8 mouse cellular contexts compared by ENCODE assay signal in genomic region chr11:62629352-62630224, GRCm38 (mm10). TPM values are rescaled to one million over a fixed set of nuclear protein-coding genes. Genes with fewer than 3 reads are reported as not detected.
A peak's percentile ranks its signal among the peaks of the same experiment; 100 is the strongest.
DNase-seq lines count a peak whose midpoint lies in the region; ATAC-seq and TF ChIP-seq lines count a peak whose summit lies in the region.

No protein-coding gene starts in this region.

- H3K9me3 ChIP-seq in forebrain, embryonic 13.5 days (replicated peaks): no peaks in the 10 kb centered on the region
- no peaks in the 10 kb centered on the region for H3K9me3 ChIP-seq in midbrain, postnatal 0 days (ENCODE audit: low read length)

- peak overlapping the region; percentile 51 for H3K4me2 ChIP-seq in forebrain, embryonic 13.5 days
- H3K4me2 ChIP-seq in midbrain, postnatal 0 days (ENCODE audit: low read depth, low read length, poor library complexity, severe bottlenecking): peak overlapping the region; percentile 39; the same call in 1 of the 2 replicates

- no peak overlapping the region for H3K4me3 ChIP-seq in thymus, adult 2 months (ENCODE audit: control insufficient read depth, insufficient read depth, low read length)
- no peak overlapping the region for H3K4me3 ChIP-seq in forebrain, embryonic 13.5 days
- no peak overlapping the region for H3K4me3 ChIP-seq in midbrain, postnatal 0 days (ENCODE audit: low read depth, low read length)

- TF ChIP-seq CTCF in thymus, adult 2 months (IDR thresholded peaks at IDR 0.05; ENCODE audit: borderline replicate concordance, control insufficient read depth, extremely low read depth, insufficient read depth, low read length, poor library complexity): no peak
- TF ChIP-seq CTCF in midbrain, postnatal 0 days (IDR thresholded peaks at IDR 0.05): peak; percentile 16; the same call in 1 of the 2 replicates

- TF ChIP-seq POLR2A in thymus, adult 2 months (IDR thresholded peaks at IDR 0.05; ENCODE audit: control insufficient read depth, extremely low read depth, insufficient read depth, low read length, poor library complexity): no peak

- H3K27me3 ChIP-seq in thymus, adult 2 months (ENCODE audit: control insufficient read depth, insufficient read depth, low read length): no peaks in the 10 kb centered on the region
- no peaks in the 10 kb centered on the region for H3K27me3 ChIP-seq in forebrain, embryonic 13.5 days
- no peaks in the 10 kb centered on the region for H3K27me3 ChIP-seq in midbrain, postnatal 0 days (ENCODE audit: insufficient read depth, low read length)

- peak overlapping the region; percentile 47 for H3K9ac ChIP-seq in forebrain, embryonic 13.5 days
- 0 out of 2 replicates have a peak overlapping the region, but pooled peaks have one; percentile 29 for H3K9ac ChIP-seq in midbrain, postnatal 0 days (replicated peaks; ENCODE audit: low read length, poor library complexity, severe bottlenecking)

- no peak overlapping the region for H3K27ac ChIP-seq in thymus, adult 2 months (ENCODE audit: control insufficient read depth, insufficient read depth, low read length)
- peak overlapping the region; percentile 87 for H3K27ac ChIP-seq in forebrain, embryonic 13.5 days
- peak overlapping the region; percentile 63 for H3K27ac ChIP-seq in midbrain, postnatal 0 days (ENCODE audit: low read depth, low read length)

- peak; percentile 19; the same call in 1 of the 2 replicates for ATAC-seq in forebrain, embryonic 13.5 days
- ATAC-seq in midbrain, postnatal 0 days (ENCODE audit: low FRiP score): no peak

- H3K36me3 ChIP-seq in thymus, adult 2 months (ENCODE audit: control insufficient read depth, insufficient read depth, low read length): no peaks in the 10 kb centered on the region
- H3K36me3 ChIP-seq in forebrain, embryonic 13.5 days (ENCODE audit: poor library complexity, severe bottlenecking): no peaks in the 10 kb centered on the region
- no peaks in the 10 kb centered on the region for H3K36me3 ChIP-seq in midbrain, postnatal 0 days (ENCODE audit: insufficient read depth, low read length)

- H3K4me1 ChIP-seq in thymus, adult 2 months (replicated peaks; ENCODE audit: control insufficient read depth, insufficient read depth, low read length): peaks cover 16% of the 10 kb centered on the region
- H3K4me1 ChIP-seq in forebrain, embryonic 13.5 days: peaks cover 45% of the 10 kb centered on the region
- peaks cover 19% of the 10 kb centered on the region for H3K4me1 ChIP-seq in midbrain, postnatal 0 days (ENCODE audit: insufficient read depth, low read length)

- WGBS in thymus, adult 2 months: 16% methylated on average over 9 of the region's 9 CpGs
- 3% methylated on average over 9 of the region's 9 CpGs for WGBS in forebrain, embryonic 13.5 days
- 9% methylated on average over 9 of the region's 9 CpGs for WGBS in midbrain, postnatal 0 days

- DNase-seq in thymus, adult 2 months: peak; percentile 18
- DNase-seq in thymus, adult 18-20 months: no peak
- DNase-seq in kidney, postnatal 14 days: peak; percentile 50
- DNase-seq in midbrain, postnatal 0 days (ENCODE audit: low spot score): no peak
- DNase-seq in cerebellum, adult 11 months: no peak
- DNase-seq in right cerebral cortex, postnatal 10 days (ENCODE audit: low spot score in 2 of 2): no peak
- DNase-seq in T-cell, adult 2 months (ENCODE audit: low spot score): no peak

RNA-seq across cellular contexts. Expression of gene Lrrc75a, which starts 18.7 kb away (rescaled TPM):
- 6.0 and 6.9 TPM in 2 replicates for polyA plus RNA-seq in thymus, adult 2 months (2012; rRNA removed)
- 8.0 and 9.4 TPM in 2 replicates for polyA plus RNA-seq in forebrain, embryonic 13.5 days (2015; fragmentation: Nextera tagmentation; extraction: Ambion mirVana)
- 23.3 and 25.9 TPM in 2 replicates for total RNA-seq in midbrain, postnatal 0 days (2014; rRNA removed)
- polyA plus RNA-seq in midbrain, postnatal 0 days (2015; fragmentation: Nextera tagmentation; extraction: Ambion mirVana): 6.9 and 7.4 TPM in 2 replicates

RNA-seq across cellular contexts. Expression of gene Mmgt2, which starts 18.9 kb away (rescaled TPM):
- polyA plus RNA-seq in thymus, adult 2 months (2012; rRNA removed): 43.0 and 47.5 TPM in 2 replicates
- 31.3 and 33.2 TPM in 2 replicates for polyA plus RNA-seq in forebrain, embryonic 13.5 days (2015; fragmentation: Nextera tagmentation; extraction: Ambion mirVana)
- total RNA-seq in midbrain, postnatal 0 days (2014; rRNA removed): 24.0 and 58.3 TPM in 2 replicates
- 22.7 and 23.4 TPM in 2 replicates for polyA plus RNA-seq in midbrain, postnatal 0 days (2015; fragmentation: Nextera tagmentation; extraction: Ambion mirVana)

RNA-seq across cellular contexts. Expression of gene Trpv2, which starts 55.3 kb away (rescaled TPM):
- 95.4 and 96.0 TPM in 2 replicates for polyA plus RNA-seq in thymus, adult 2 months (2012; rRNA removed)
- polyA plus RNA-seq in forebrain, embryonic 13.5 days (2015; fragmentation: Nextera tagmentation; extraction: Ambion mirVana): 8.2 and 9.1 TPM in 2 replicates
- 55.4 and 62.0 TPM in 2 replicates for total RNA-seq in midbrain, postnatal 0 days (2014; rRNA removed)
- polyA plus RNA-seq in midbrain, postnatal 0 days (2015; fragmentation: Nextera tagmentation; extraction: Ambion mirVana): 31.0 and 32.9 TPM in 2 replicates

Comparison
In these comparisons a context has a peak if more than half of its experiments do, and no peak if none do; other contexts are left out.
1. DNase-seq: peak in thymus, adult 2 months (single experiment) and kidney, postnatal 14 days (single experiment); none in thymus, adult 18-20 months (0 of 2), midbrain, postnatal 0 days (single experiment), cerebellum, adult 11 months (single experiment), right cerebral cortex, postnatal 10 days (0 of 2) and T-cell, adult 2 months (single experiment).